Mouse (Mus musculus) neural tube, embryonic 13.5 days (tissue): ENCODE data around the gene Krtap7-1. TPM values are rescaled to one million over a fixed set of nuclear protein-coding genes. Genes with fewer than 3 reads are reported as not detected.

Experiments used
- ATAC-seq: fragments of 200-750 bp; cut with Nextera tagmentation; 2 replicates; pipeline ENCODE4 v1.8.0; 2017; ENCODE audit warnings: low read depth, mild to moderate bottlenecking, moderate TSS enrichment, moderate library complexity
- H3K27ac ChIP-seq: fragments of 300-500 bp; sonication (generic); replicated peaks from 2 replicates; pipeline ENCODE4 v1.5.1; 2015; ENCODE audit warnings: moderate library complexity, mild to moderate bottlenecking, inconsistent platforms
- H3K27me3 ChIP-seq: fragments of 300-500 bp; sonication (generic); 2 replicates; pipeline ENCODE4 v1.6.1; 2015; ENCODE audit warnings: mild to moderate bottlenecking, inconsistent platforms
- H3K36me3 ChIP-seq: fragments of 300-500 bp; sonication (generic); 2 replicates; pipeline ENCODE4 v1.6.1; 2015; ENCODE audit warnings: mild to moderate bottlenecking, inconsistent platforms
- H3K4me1 ChIP-seq: fragments of 300-500 bp; sonication (generic); replicated peaks from 2 replicates; pipeline ENCODE4 v1.6.1; 2015; ENCODE audit warnings: inconsistent platforms
- H3K4me2 ChIP-seq: fragments of 300-500 bp; sonication (generic); 2 replicates; pipeline ENCODE4 v1.6.1; 2015; ENCODE audit warnings: inconsistent platforms, mild to moderate bottlenecking, moderate library complexity
- H3K4me3 ChIP-seq: fragments of 300-500 bp; sonication (generic); 2 replicates; pipeline ENCODE4 v1.5.1; 2015; ENCODE audit warnings: mild to moderate bottlenecking, inconsistent platforms
- H3K9ac ChIP-seq: fragments of 300-500 bp; sonication (generic); 2 replicates; pipeline ENCODE4 v1.6.1; 2015; ENCODE audit warnings: moderate library complexity, mild to moderate bottlenecking, inconsistent platforms
- H3K9me3 ChIP-seq: fragments of 300-500 bp; sonication (generic); 2 replicates; pipeline ENCODE4 v1.6.1; 2016; ENCODE audit warnings: inconsistent platforms
- WGBS: fragments of 180-500 bp; shearing (Covaris S2); methylation state at CpG from one replicate; pipeline ENCODE4 v1.1.7; 2015; 5-methylcytosine and 5-hydroxymethylcytosine counted together
- polyA plus RNA-seq: library from polyadenylated mRNA; unstranded; fragments of >200 nt; fragmentation: Nextera tagmentation; extraction: Ambion mirVana; gene quantifications from 2 replicates; pipeline ENCODE4 v1.2.1, GENCODE M21; 2015

Gene Krtap7-1
- polyA plus RNA-seq = not detected in 2 replicates

DNA sequence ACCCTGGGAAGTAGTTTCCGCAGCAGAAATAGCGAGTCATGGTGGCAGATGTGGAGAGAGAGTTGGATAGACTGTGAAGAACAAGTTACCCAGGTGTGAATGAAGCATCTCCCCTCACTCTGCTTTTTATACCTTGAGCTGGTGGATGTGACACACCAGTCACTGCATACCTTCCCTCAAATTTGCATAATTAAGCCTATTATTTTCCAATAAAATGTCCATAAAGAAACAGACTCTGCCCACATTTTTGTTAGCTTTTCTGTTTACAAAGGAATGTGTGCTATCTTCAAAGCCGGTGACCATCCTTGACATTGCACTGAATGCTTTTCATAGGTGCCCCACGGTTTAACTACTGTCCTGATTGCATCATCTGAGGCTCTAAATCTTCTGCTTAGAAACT is at the start of gene Krtap7-1:
Gene Krtap7-1 (minus strand): TSS at position 101 of the 400 bp plus-strand sequence.
- Histone ChIP-seq H3K4me1 (peaks cover under 1% of the 10 kb centered on the region; the same call in 1 of the 2 replicates), H3K27ac (no peak within 1 kb of the TSS), H3K27me3 (no peaks in the 10 kb centered on the region), H3K4me2 (no peak within 1 kb of the TSS), H3K36me3 (no peaks in the 10 kb centered on the region), H3K9ac (no peak within 1 kb of the TSS), H3K9me3 (no peaks in the 10 kb centered on the region), H3K4me3 (no peak within 1 kb of the TSS)
- 89% methylated on average over 4 of the region's 4 CpGs for WGBS
- ATAC-seq = no peak

DNA sequence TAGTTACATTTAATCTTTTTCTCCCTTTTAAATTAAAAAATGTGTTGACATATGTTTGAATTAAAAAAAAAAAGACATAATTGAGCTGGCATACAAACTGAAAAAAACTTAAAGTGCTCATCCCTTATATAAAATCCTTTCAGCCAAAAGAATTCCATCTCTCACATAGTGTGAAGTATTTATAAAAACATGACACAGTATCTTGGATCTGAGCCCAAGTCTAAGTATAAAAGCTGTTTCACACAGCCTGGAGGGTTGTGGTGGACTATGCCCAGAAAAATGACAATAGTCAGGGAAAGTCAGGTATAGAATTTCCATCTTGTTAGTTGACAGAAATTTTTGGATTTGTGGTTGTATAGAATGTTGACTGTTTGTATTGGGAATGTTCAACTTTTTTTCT is 42.2 kb upstream of the Krtap7-1 start:
- Histone ChIP-seq H3K4me2 (no peak overlapping the region), H3K27ac (no peak overlapping the region), H3K36me3 (no peaks in the 10 kb centered on the region), H3K4me3 (no peak overlapping the region), H3K27me3 (no peaks in the 10 kb centered on the region), H3K9me3 (no peaks in the 10 kb centered on the region), H3K9ac (no peak overlapping the region), H3K4me1 (no peaks in the 10 kb centered on the region)
- ATAC-seq = no peak

DNA sequence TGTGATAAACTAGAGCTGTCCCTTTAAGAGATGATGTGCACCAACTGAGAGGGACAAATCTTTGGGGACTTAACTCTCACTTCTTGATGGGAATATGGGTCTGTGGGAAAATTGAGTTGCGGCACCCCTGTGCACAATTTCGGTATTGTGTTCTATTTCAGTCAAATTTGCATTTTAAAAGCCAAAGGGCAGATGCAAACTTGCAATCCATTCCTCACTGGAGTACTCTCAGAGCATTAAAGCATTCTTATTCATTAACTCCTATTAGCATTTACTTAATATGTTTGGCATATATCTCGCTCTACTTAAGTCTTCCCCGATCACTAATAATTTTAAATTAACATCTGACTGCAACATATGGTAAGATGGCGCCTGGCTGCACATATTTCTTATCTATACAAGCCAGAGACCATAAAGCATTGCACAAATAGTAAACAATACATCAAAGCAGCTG is 29.9 kb upstream of the Krtap7-1 start:
- peaks cover 11% of the 10 kb centered on the region; the same call in 1 of the 2 replicates for H3K4me1 ChIP-seq
- H3K36me3 ChIP-seq = no peaks in the 10 kb centered on the region
- ATAC-seq = peak; percentile 77
- H3K4me2 ChIP-seq = no peak overlapping the region
- no peak overlapping the region for H3K4me3 ChIP-seq
- H3K27me3 ChIP-seq = no peaks in the 10 kb centered on the region
- no peak overlapping the region for H3K9ac ChIP-seq
- no peaks in the 10 kb centered on the region for H3K9me3 ChIP-seq
- 35% methylated on average over 5 of the region's 5 CpGs for WGBS
- H3K27ac ChIP-seq = no peak overlapping the region

DNA sequence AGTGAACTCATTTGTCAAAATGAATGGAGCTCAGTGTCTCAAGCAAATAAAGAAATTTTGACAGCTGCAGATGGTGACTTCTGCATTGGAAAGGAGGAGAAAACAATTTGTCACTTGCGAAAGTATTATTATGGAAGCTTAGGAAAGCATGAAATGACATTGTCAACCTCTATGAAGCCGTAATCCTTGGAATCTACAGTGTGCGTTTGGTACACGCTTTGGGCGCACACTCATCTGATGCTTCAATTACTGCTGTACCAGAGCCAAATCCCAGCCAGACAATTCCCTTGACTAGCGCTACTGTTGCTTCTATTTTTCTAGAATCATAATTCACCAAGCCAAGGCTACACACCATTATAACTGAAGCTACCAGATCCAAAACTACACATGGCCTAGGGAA is 29.2 kb upstream of the Krtap7-1 start:
- no peak overlapping the region for H3K27ac ChIP-seq
- peaks cover 11% of the 10 kb centered on the region; the same call in 1 of the 2 replicates for H3K4me1 ChIP-seq
- WGBS = 81% methylated on average over 6 of the region's 6 CpGs
- no peak overlapping the region for H3K4me2 ChIP-seq
- no peaks in the 10 kb centered on the region for H3K27me3 ChIP-seq
- no peak overlapping the region for H3K4me3 ChIP-seq
- no peak for ATAC-seq
- no peaks in the 10 kb centered on the region for H3K36me3 ChIP-seq
- no peak overlapping the region for H3K9ac ChIP-seq
- no peaks in the 10 kb centered on the region for H3K9me3 ChIP-seq

DNA sequence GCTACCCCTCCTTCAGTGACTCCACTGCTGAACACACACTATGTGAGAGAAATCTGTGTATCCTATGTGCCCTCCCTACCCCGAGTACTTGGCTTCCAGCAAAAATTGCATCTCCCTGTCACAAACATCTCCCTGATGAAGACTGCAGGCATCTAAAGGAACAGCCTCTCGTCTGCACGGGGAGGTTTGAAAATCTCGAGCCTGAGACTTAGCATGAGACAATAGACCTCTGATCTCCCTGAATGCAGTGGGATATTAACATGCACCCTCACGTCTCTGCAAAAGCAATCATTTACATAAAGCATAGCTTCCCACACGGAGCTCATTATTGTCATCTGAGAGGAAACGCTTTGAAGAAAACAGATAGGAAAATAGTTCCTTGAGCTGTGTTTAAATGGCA is 22.4 kb upstream of the Krtap7-1 start:
- no peaks in the 10 kb centered on the region for H3K27me3 ChIP-seq
- H3K4me1 ChIP-seq = peaks cover 27% of the 10 kb centered on the region
- peak overlapping the region; percentile 3; the same call in 1 of the 2 replicates for H3K4me2 ChIP-seq
- WGBS = 17% methylated on average over 7 of the region's 7 CpGs
- no peaks in the 10 kb centered on the region for H3K9me3 ChIP-seq
- peak; percentile 62 for ATAC-seq
- 0 out of 2 replicates have a peak overlapping the region, but pooled peaks have one; percentile 8 for H3K9ac ChIP-seq
- H3K27ac ChIP-seq = peak overlapping the region; percentile 54
- H3K36me3 ChIP-seq = no peaks in the 10 kb centered on the region
- no peak overlapping the region for H3K4me3 ChIP-seq

DNA sequence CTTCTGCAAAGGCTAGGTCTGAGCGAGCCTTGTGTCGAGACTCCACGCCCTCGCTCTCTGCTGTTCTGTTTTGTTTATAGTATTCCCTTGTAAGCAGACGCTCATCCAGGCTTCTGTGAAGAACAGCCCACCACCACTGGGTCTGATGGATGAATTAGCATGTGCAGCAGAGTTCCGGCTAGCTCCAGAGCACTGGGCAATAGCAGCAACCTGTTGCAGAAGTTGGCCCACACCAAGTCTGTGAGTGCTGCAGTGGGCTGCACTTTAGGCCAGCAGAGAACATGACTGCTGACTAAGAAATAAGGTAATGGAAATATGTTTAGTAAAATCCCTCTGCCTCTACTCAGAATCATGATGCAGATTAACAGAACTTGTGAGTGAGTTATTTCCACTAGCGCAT is 21.7 kb upstream of the Krtap7-1 start:
- Histone ChIP-seq H3K9me3 (no peaks in the 10 kb centered on the region), H3K27me3 (no peaks in the 10 kb centered on the region), H3K4me1 (peaks cover 27% of the 10 kb centered on the region), H3K27ac (0 out of 2 replicates have a peak overlapping the region, but pooled peaks have one; percentile 54), H3K4me3 (no peak overlapping the region), H3K4me2 (no peak overlapping the region), H3K9ac (no peak overlapping the region), H3K36me3 (no peaks in the 10 kb centered on the region)
- ATAC-seq = peak; percentile 38; the same call in 1 of the 2 replicates
- WGBS = 54% methylated on average over 7 of the region's 7 CpGs

DNA sequence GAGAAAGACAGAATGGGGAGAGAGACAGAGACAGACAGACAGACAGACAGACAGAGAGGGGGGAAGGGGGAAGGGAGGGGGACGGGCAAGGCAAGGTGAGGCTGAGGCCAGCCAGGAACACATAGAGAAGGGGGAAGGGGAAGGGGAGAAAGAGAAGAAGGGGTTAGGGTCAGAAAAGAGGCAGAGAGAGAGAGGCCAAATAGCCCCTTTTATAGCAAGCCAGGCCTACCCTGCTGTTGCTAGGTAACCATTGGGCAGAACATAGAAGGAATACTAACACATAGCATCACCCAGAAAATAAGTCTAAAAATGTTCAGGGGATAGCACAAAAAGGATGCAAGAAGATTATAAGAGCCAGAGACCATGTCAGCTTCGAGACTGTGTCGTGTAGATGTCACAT is 20.3 kb upstream of the Krtap7-1 start:
- Histone ChIP-seq H3K4me3 (no peak overlapping the region), H3K4me1 (peaks cover 27% of the 10 kb centered on the region), H3K4me2 (no peak overlapping the region), H3K9me3 (no peaks in the 10 kb centered on the region), H3K36me3 (no peaks in the 10 kb centered on the region), H3K27ac (no peak overlapping the region), H3K9ac (no peak overlapping the region), H3K27me3 (no peaks in the 10 kb centered on the region)
- ATAC-seq = peak; percentile 61
- WGBS = 66% methylated on average over 3 of the region's 3 CpGs

DNA sequence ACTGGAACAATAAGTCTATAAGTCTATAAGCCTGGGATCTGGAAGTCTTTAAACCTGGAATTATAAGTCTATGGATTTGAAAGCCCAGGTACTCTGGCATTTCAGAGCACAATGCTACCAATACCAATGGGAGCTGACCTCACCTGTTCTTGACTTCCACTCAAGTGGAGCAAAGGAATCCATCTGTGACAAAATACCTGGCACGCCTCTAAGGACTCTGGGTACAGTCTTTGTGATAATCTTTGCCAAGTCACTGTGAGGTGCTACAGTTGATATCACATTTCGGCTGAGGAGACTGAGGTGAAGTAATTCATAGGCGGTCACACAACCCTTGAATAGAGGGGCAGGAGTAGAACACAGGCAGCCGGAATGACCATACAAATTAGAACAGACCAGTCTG is 12.9 kb upstream of the Krtap7-1 start:
- no peak overlapping the region for H3K4me3 ChIP-seq
- WGBS = 88% methylated on average over 4 of the region's 4 CpGs
- H3K27ac ChIP-seq = no peak overlapping the region
- no peak overlapping the region for H3K9ac ChIP-seq
- H3K4me1 ChIP-seq = no peaks in the 10 kb centered on the region
- no peaks in the 10 kb centered on the region for H3K27me3 ChIP-seq
- H3K9me3 ChIP-seq = no peaks in the 10 kb centered on the region
- ATAC-seq = no peak
- no peaks in the 10 kb centered on the region for H3K36me3 ChIP-seq
- no peak overlapping the region for H3K4me2 ChIP-seq

DNA sequence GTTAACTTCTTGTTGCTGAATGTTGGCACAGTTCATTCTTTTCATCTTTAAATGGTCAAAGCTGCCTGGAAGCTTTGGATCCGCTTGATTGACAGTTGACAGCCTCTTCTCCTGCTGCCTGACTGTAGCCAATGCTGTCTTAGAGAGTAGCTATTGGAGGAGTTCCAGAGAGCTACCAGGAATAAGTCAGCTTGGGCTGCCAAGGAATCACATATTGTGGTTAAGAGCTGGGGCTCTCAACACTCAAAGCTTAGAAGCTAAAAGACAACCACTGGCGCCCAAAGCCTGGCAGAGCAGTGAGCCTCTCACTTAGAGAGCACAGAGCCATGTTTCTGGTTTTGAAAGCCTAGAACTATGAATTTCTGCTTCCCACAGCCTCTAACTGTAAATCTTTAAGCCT is 12.4 kb upstream of the Krtap7-1 start:
- H3K36me3 ChIP-seq = no peaks in the 10 kb centered on the region
- no peaks in the 10 kb centered on the region for H3K4me1 ChIP-seq
- no peak overlapping the region for H3K9ac ChIP-seq
- no peaks in the 10 kb centered on the region for H3K27me3 ChIP-seq
- ATAC-seq = no peak
- no peaks in the 10 kb centered on the region for H3K9me3 ChIP-seq
- no peak overlapping the region for H3K27ac ChIP-seq
- H3K4me2 ChIP-seq = no peak overlapping the region
- no peak overlapping the region for H3K4me3 ChIP-seq
- 91% methylated on average over 2 of the region's 2 CpGs for WGBS

DNA sequence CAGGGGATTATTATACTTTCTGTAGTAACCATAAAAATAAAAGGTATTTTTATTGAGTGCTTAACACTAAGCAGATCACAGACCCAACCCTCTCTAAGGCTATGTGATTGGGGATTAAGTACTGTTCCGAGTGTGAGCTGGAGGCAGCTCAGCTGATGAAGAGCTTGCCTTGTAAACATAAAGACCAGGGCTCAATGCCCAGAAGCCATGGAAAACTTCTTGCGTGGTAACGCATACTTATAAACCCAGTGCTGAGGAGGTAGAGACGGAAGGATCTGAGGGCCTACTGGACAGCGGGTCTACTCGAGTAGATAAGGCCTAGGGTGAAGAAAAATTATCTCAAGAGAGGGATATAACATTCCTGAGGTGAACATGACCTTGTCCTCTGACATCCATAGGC is 12.0 kb upstream of the Krtap7-1 start:
- Histone ChIP-seq H3K36me3 (no peaks in the 10 kb centered on the region), H3K4me2 (no peak overlapping the region), H3K27ac (no peak overlapping the region), H3K9me3 (no peaks in the 10 kb centered on the region), H3K9ac (no peak overlapping the region), H3K4me3 (no peak overlapping the region), H3K27me3 (no peaks in the 10 kb centered on the region), H3K4me1 (no peaks in the 10 kb centered on the region)
- ATAC-seq = no peak
- 88% methylated on average over 6 of the region's 6 CpGs for WGBS

DNA sequence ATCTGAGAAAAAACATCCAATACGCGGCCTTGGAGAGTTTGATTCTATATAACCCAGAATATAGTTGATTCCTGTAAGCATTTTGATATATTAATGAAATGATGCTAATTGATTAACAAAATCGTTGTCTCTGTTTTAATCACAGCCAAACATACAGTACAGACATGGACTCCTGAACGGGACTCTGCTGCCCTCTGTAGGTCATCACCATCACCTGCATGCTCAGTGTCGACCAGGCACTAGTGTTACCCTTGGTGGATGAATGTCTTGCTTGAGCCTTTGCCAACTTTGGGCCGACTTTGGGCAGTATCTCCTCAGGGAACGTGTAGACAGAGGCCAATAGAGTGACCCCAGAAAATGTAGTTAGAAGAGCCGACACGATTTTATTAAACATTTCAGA is 9.5 kb upstream of the Krtap7-1 start:
- 64% methylated on average over 9 of the region's 9 CpGs for WGBS
- H3K4me1 ChIP-seq = peaks cover 4% of the 10 kb centered on the region; the same call in 1 of the 2 replicates

DNA sequence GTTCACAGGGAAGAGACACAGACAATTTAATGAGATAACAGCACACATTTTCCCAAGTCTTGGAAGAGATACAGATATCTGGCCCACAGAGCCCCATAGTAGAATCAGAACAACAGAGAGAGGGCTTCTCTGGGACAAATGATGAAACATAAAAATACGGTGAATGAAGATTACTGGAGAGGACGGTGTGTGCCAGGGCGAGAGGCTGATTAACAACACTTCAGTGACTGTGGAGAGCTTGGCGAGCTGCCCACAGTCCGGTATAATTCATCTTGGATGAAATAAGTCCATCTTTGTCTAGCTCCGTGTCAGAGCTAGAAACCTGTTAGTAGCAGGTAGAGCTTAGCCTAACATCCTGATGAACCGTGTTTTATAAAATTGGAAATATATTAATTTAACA is 5.3 kb upstream of the Krtap7-1 start:
- no peak overlapping the region for H3K27ac ChIP-seq
- H3K27me3 ChIP-seq = no peaks in the 10 kb centered on the region
- H3K4me1 ChIP-seq = peaks cover 4% of the 10 kb centered on the region; the same call in 1 of the 2 replicates
- no peak overlapping the region for H3K4me2 ChIP-seq
- no peak overlapping the region for H3K9ac ChIP-seq
- WGBS = 50% methylated on average over 7 of the region's 7 CpGs
- no peaks in the 10 kb centered on the region for H3K9me3 ChIP-seq
- ATAC-seq = peak; percentile 26; the same call in 1 of the 2 replicates
- no peak overlapping the region for H3K4me3 ChIP-seq
- H3K36me3 ChIP-seq = no peaks in the 10 kb centered on the region

More for the DNA sequence above, 9.5 kb upstream of the Krtap7-1 start:
- Histone ChIP-seq H3K4me2 (no peak overlapping the region), H3K4me3 (no peak overlapping the region), H3K9me3 (no peaks in the 10 kb centered on the region), H3K27ac (no peak overlapping the region), H3K27me3 (no peaks in the 10 kb centered on the region), H3K36me3 (no peaks in the 10 kb centered on the region), H3K9ac (no peak overlapping the region)
- no peak for ATAC-seq

DNA sequence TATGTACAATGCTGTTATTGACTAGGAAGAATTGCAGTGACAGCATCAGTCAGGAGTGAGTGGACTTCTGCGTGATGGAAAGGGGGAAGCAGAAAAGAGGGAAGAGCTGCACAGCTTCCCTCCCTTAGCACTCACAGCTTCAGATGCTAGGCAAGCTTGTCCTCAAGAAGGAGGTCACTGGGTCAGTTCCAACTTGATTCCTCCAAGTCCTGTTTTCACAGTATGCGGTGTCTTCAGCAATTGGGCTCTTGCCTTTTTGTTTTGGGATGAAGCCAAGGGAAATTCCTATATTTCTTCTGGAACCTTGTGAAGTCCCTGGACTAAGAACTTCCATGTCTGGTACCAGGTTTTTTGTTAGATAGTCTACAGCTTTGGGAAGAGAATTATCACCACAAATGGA is 4.6 kb downstream of the Krtap7-1 start:
- WGBS = 88% methylated on average over 2 of the region's 2 CpGs
- no peaks in the 10 kb centered on the region for H3K9me3 ChIP-seq
- H3K36me3 ChIP-seq = no peaks in the 10 kb centered on the region

More for the DNA sequence above, 4.6 kb downstream of the Krtap7-1 start:
- H3K9ac ChIP-seq = no peak overlapping the region
- no peak overlapping the region for H3K4me2 ChIP-seq
- H3K4me1 ChIP-seq = no peaks in the 10 kb centered on the region
- ATAC-seq = no peak
- no peak overlapping the region for H3K27ac ChIP-seq
- no peak overlapping the region for H3K4me3 ChIP-seq
- H3K27me3 ChIP-seq = no peaks in the 10 kb centered on the region
